Mouse (Mus musculus): ENCODE data around the gene Asic1.
"Not testable (repeated sequence)": the region's sequence is repeated elsewhere in the genome, so short reads cannot be mapped to it uniquely, and the experiment has no call there.

Asic1 gene

GRCm38 (mm10) chr15:99664600-99665451, 5.3 kb upstream of the Asic1 start:
- peak; percentile 57 to 66 for DNase-seq

GRCm38 (mm10) chr15:99667544-99667943, 2.6 kb upstream of the Asic1 start:
- no peak for DNase-seq

- DNase-seq, result peak; percentile 86 to 87
Observed at GRCm38 (mm10) chr15:99668881-99669280, 1.3 kb upstream of the Asic1 start.

GRCm38 (mm10) chr15:99669392-99669791, 776 bp upstream of the Asic1 start:
- DNase-seq, result no peak

GRCm38 (mm10) chr15:99670964-99671670, 949 bp downstream of the Asic1 start:
- no peak for DNase-seq

- peak in 1 of 2 experiments; percentile 35 for DNase-seq
Observed at GRCm38 (mm10) chr15:99671783-99672182, 1.6 kb downstream of the Asic1 start.

GRCm38 (mm10) chr15:99674866-99675265, 4.7 kb downstream of the Asic1 start:
- DNase-seq, result peak; percentile 43 to 46

- DNase-seq, result no peak
Observed at GRCm38 (mm10) chr15:99677089-99677488, 6.9 kb downstream of the Asic1 start.

- no peak for DNase-seq
Observed at GRCm38 (mm10) chr15:99678063-99678800, 8.1 kb downstream of the Asic1 start.

GRCm38 (mm10) chr15:99679008-99679407, 8.8 kb downstream of the Asic1 start:
- no peak for DNase-seq

- no peak for DNase-seq
Observed at GRCm38 (mm10) chr15:99682880-99683279, 12.7 kb downstream of the Asic1 start.

- no peak for DNase-seq
Observed at GRCm38 (mm10) chr15:99684156-99684555, 14.0 kb downstream of the Asic1 start.

- DNase-seq, result peak; percentile 65 to 74
Observed at GRCm38 (mm10) chr15:99688712-99689111, 18.5 kb downstream of the Asic1 start.

- DNase-seq, result no peak
Observed at GRCm38 (mm10) chr15:99690924-99691323, 20.8 kb downstream of the Asic1 start.

- DNase-seq, result no peak
Observed at GRCm38 (mm10) chr15:99691976-99692375, 21.8 kb downstream of the Asic1 start.

GRCm38 (mm10) chr15:99697309-99697708, 27.1 kb downstream of the Asic1 start:
- DNase-seq, result no peak

- DNase-seq, result no peak
Observed at GRCm38 (mm10) chr15:99698533-99699085, 28.4 kb downstream of the Asic1 start.

GRCm38 (mm10) chr15:99699715-99700114, 29.5 kb downstream of the Asic1 start:
- no peak for DNase-seq

- DNase-seq, result no peak
Observed at GRCm38 (mm10) chr15:99700219-99701106, 30.3 kb downstream of the Asic1 start.

- not testable (repeated sequence) for DNase-seq
Observed at GRCm38 (mm10) chr15:99701640-99701998, 31.5 kb downstream of the Asic1 start.

- peak; percentile 96 to 97 for DNase-seq
Observed at GRCm38 (mm10) chr15:99701999-99702900, 32.1 kb downstream of the Asic1 start, which contains the start of gene Smarcd1. Gene Smarcd1, plus strand, starts transcription at chr15:99702129.

Measured in cerebellum, postnatal 36 days (tissue).